Mouse (Mus musculus) monocyte, adult 2 months (primary cell): ENCODE measurements around the gene Kmo.

ENCODE experiments used
- DNase-seq, 2 experiments: peaks; one replicate each; pipeline ENCODE4 v3.0.0; 2022; ENCODE audit warnings: low spot score in 2 of 2, low read depth in 1 of 2

Gene Kmo

GRCm38 (mm10) chr1:175631721-175632221, 11.6 kb downstream of the Kmo start:
- DNase-seq, result no peak

GRCm38 (mm10) chr1:175632470-175632869, 12.3 kb downstream of the Kmo start:
- DNase-seq, result no peak

- no peak for DNase-seq
Observed at GRCm38 (mm10) chr1:175637677-175638076, 17.5 kb downstream of the Kmo start.

- no peak for DNase-seq
Observed at GRCm38 (mm10) chr1:175639072-175639471, 18.9 kb downstream of the Kmo start.

GRCm38 (mm10) chr1:175640435-175641150, 20.4 kb downstream of the Kmo start:
- no peak for DNase-seq

- no peak for DNase-seq
Observed at GRCm38 (mm10) chr1:175643496-175644265, 23.5 kb downstream of the Kmo start.

GRCm38 (mm10) chr1:175646952-175647351, 26.8 kb downstream of the Kmo start:
- DNase-seq, result no peak

- no peak for DNase-seq
Observed at GRCm38 (mm10) chr1:175648615-175649014, 28.4 kb downstream of the Kmo start.

- no peak for DNase-seq
Observed at GRCm38 (mm10) chr1:175659900-175660299, 39.7 kb downstream of the Kmo start.

- no peak for DNase-seq
Observed at GRCm38 (mm10) chr1:175668666-175669405, 48.7 kb downstream of the Kmo start.

GRCm38 (mm10) chr1:175669456-175669855, 49.3 kb downstream of the Kmo start:
- DNase-seq, result no peak

GRCm38 (mm10) chr1:175670042-175670441, 49.9 kb downstream of the Kmo start:
- DNase-seq, result no peak

- no peak for DNase-seq
Observed at GRCm38 (mm10) chr1:175671626-175672025, 51.4 kb downstream of the Kmo start.

- DNase-seq, result no peak
Observed at GRCm38 (mm10) chr1:175673563-175674325, 53.6 kb downstream of the Kmo start.

- no peak for DNase-seq
Observed at GRCm38 (mm10) chr1:175675116-175675515, 54.9 kb downstream of the Kmo start.

GRCm38 (mm10) chr1:175677459-175677858, 57.3 kb downstream of the Kmo start:
- no peak for DNase-seq

GRCm38 (mm10) chr1:175680995-175681394, 60.8 kb downstream of the Kmo start:
- no peak for DNase-seq

GRCm38 (mm10) chr1:175691686-175692245, 71.6 kb downstream of the Kmo start:
- no peak for DNase-seq

- DNase-seq, result peak; percentile 94 to 98
Observed at GRCm38 (mm10) chr1:175692246-175692996, 72.2 kb downstream of the Kmo start, which contains the start of the genes Opn3 and Chml. Opn3 (minus strand) TSS chr1:175692776. Chml (minus strand) TSS chr1:175692901.

GRCm38 (mm10) chr1:175692997-175693361, 72.8 kb downstream of the Kmo start:
- no peak for DNase-seq
